Mouse (Mus musculus) small intestine, adult 2 months (tissue): Measurements from ENCODE around the gene Ston2.

ENCODE experiments used
- CTCF ChIP-seq: fragments of 200-500 bp; IDR thresholded peaks from 2 replicates; pipeline ENCODE4 v1.5.1; 2012; ENCODE audit warnings: low read depth, mild to moderate bottlenecking, control low read depth, inconsistent platforms, low read length, moderate library complexity, mixed read lengths; ENCODE audit not compliant: insufficient replicate concordance, insufficient read length; ENCODE audit errors: extremely low read depth
- POLR2A ChIP-seq: fragments of 200-500 bp; IDR thresholded peaks from 2 replicates; pipeline ENCODE4 v1.6.1; 2012; ENCODE audit warnings: low read depth, mild to moderate bottlenecking, control low read depth, inconsistent platforms, low read length, moderate library complexity

GRCm38 (mm10) chr12:91585206-91585605 is 203.0 kb downstream of the Ston2 start:
- TF ChIP-seq CTCF = no peak
- TF ChIP-seq POLR2A = no peak
